In genomic region chr2:156066126-156066525, GRCm38 (mm10) we compare ENCODE assay signal across 8 mouse cellular contexts. TPM values are rescaled to one million over a fixed set of nuclear protein-coding genes. Genes with fewer than 3 reads are reported as not detected.
DNase-seq lines count a peak whose midpoint lies in the region; ATAC-seq and TF ChIP-seq lines count a peak whose summit lies in the region.

No protein-coding gene starts in this region.

- TF ChIP-seq CTCF in small intestine, adult 2 months (IDR thresholded peaks at IDR 0.05; ENCODE audit: extremely low read depth, insufficient read length, insufficient replicate concordance, low read depth, low read length), result no peak

- peak overlapping the region; percentile 94 for H3K4me2 ChIP-seq in lung, embryonic 15.5 days
- peak overlapping the region; percentile 88 for H3K4me2 ChIP-seq in forebrain, embryonic 12.5 days

- ATAC-seq in lung, embryonic 15.5 days (ENCODE audit: borderline replicate concordance, extremely low read depth, low FRiP score, low TSS enrichment), result no peak; the same call in 1 of the 2 replicates
- no peak; the same call in 1 of the 2 replicates for ATAC-seq in forebrain, embryonic 12.5 days (ENCODE audit: low FRiP score)

- TF ChIP-seq POLR2A in small intestine, adult 2 months (IDR thresholded peaks at IDR 0.05; ENCODE audit: low read depth, low read length), result no peak

- no peak for DNase-seq in lung, adult 18-20 months
- DNase-seq in kidney, postnatal 4 days, result peak; percentile 11 to 22
- DNase-seq in thymus, postnatal 4 days, result no peak
- no peak for DNase-seq in lung, postnatal 25 days (ENCODE audit: low spot score)
- no peak for DNase-seq in cerebellum, adult 11 months

- H3K4me3 ChIP-seq in lung, embryonic 15.5 days, result peak overlapping the region; percentile 68
- peak overlapping the region; percentile 68 for H3K4me3 ChIP-seq in forebrain, embryonic 12.5 days (replicated peaks)
- H3K4me3 ChIP-seq in small intestine, adult 2 months (ENCODE audit: low read depth, low read length), result peak overlapping the region; percentile 81

- 26% methylated on average over 10 of the region's 10 CpGs for WGBS in lung, embryonic 15.5 days
- 35% methylated on average over 10 of the region's 10 CpGs for WGBS in forebrain, embryonic 12.5 days
- 33% methylated on average over 10 of the region's 10 CpGs for WGBS in small intestine, adult 2 months

- H3K27me3 ChIP-seq in lung, embryonic 15.5 days, result no peaks in the 10 kb centered on the region
- no peaks in the 10 kb centered on the region for H3K27me3 ChIP-seq in forebrain, embryonic 12.5 days
- H3K27me3 ChIP-seq in small intestine, adult 2 months (ENCODE audit: control insufficient read depth, insufficient read depth, low read length), result no peaks in the 10 kb centered on the region; the same call in 1 of the 2 replicates

- H3K9me3 ChIP-seq in lung, embryonic 15.5 days, result no peaks in the 10 kb centered on the region
- no peaks in the 10 kb centered on the region for H3K9me3 ChIP-seq in forebrain, embryonic 12.5 days

- peak overlapping the region; percentile 80; the same call in 1 of the 2 replicates for H3K9ac ChIP-seq in lung, embryonic 15.5 days
- peak overlapping the region; percentile 76; the same call in 1 of the 2 replicates for H3K9ac ChIP-seq in forebrain, embryonic 12.5 days

- H3K27ac ChIP-seq in lung, embryonic 15.5 days, result 0 out of 2 replicates have a peak overlapping the region, but pooled peaks have one; percentile 84
- no peak overlapping the region for H3K27ac ChIP-seq in forebrain, embryonic 12.5 days
- H3K27ac ChIP-seq in small intestine, adult 2 months (ENCODE audit: insufficient read depth, low read depth, low read length), result no peak overlapping the region

- peaks cover 18% of the 10 kb centered on the region for H3K36me3 ChIP-seq in lung, embryonic 15.5 days
- peaks cover 36% of the 10 kb centered on the region for H3K36me3 ChIP-seq in forebrain, embryonic 12.5 days (replicated peaks)
- H3K36me3 ChIP-seq in small intestine, adult 2 months (ENCODE audit: control insufficient read depth, insufficient read depth, low read length), result peaks cover 1% of the 10 kb centered on the region; the same call in 1 of the 2 replicates

- peaks cover 6% of the 10 kb centered on the region for H3K4me1 ChIP-seq in lung, embryonic 15.5 days
- H3K4me1 ChIP-seq in forebrain, embryonic 12.5 days, result peaks cover 10% of the 10 kb centered on the region
- H3K4me1 ChIP-seq in small intestine, adult 2 months (ENCODE audit: control insufficient read depth, insufficient read depth, insufficient read length, low read length), result peaks cover 6% of the 10 kb centered on the region

RNA-seq across cellular contexts. Expression of gene Spag4, which starts 1.2 kb away (rescaled TPM):
- 3.6 and 3.7 TPM in 2 replicates for polyA plus RNA-seq in lung, embryonic 15.5 days (2015; fragmentation: Nextera tagmentation; extraction: Ambion mirVana)
- polyA plus RNA-seq in forebrain, embryonic 12.5 days (2016; fragmentation: Nextera tagmentation; extraction: Ambion mirVana), result 5.3 and 7.7 TPM in 2 replicates
- polyA plus RNA-seq in small intestine, adult 2 months (2012; rRNA removed), result 0.30 and 0.49 TPM in 2 replicates

RNA-seq across cellular contexts. Expression of gene Fer1l4, which starts 13.4 kb away (rescaled TPM):
- not detected in 2 replicates for polyA plus RNA-seq in lung, embryonic 15.5 days (2015; fragmentation: Nextera tagmentation; extraction: Ambion mirVana)
- not detected in 2 replicates for polyA plus RNA-seq in forebrain, embryonic 12.5 days (2016; fragmentation: Nextera tagmentation; extraction: Ambion mirVana)
- 0.14 and 11.5 TPM in 2 replicates for polyA plus RNA-seq in small intestine, adult 2 months (2012; rRNA removed)

RNA-seq across cellular contexts. Expression of gene Cpne1, which starts 45.6 kb away (rescaled TPM):
- polyA plus RNA-seq in lung, embryonic 15.5 days (2015; fragmentation: Nextera tagmentation; extraction: Ambion mirVana), result 75.2 and 76.2 TPM in 2 replicates
- polyA plus RNA-seq in forebrain, embryonic 12.5 days (2016; fragmentation: Nextera tagmentation; extraction: Ambion mirVana), result 56.4 and 56.6 TPM in 2 replicates
- 18.6 and 51.2 TPM in 2 replicates for polyA plus RNA-seq in small intestine, adult 2 months (2012; rRNA removed)

RNA-seq across cellular contexts. Expression of gene Rbm12, which starts 45.7 kb away (rescaled TPM):
- polyA plus RNA-seq in lung, embryonic 15.5 days (2015; fragmentation: Nextera tagmentation; extraction: Ambion mirVana), result 25.5 and 27.2 TPM in 2 replicates
- polyA plus RNA-seq in forebrain, embryonic 12.5 days (2016; fragmentation: Nextera tagmentation; extraction: Ambion mirVana), result 53.0 and 58.0 TPM in 2 replicates
- polyA plus RNA-seq in small intestine, adult 2 months (2012; rRNA removed), result 3.6 and 10.6 TPM in 2 replicates

RNA-seq across cellular contexts. Expression of gene Ergic3, which starts 58.3 kb away (rescaled TPM):
- 224 and 226 TPM in 2 replicates for polyA plus RNA-seq in lung, embryonic 15.5 days (2015; fragmentation: Nextera tagmentation; extraction: Ambion mirVana)
- polyA plus RNA-seq in forebrain, embryonic 12.5 days (2016; fragmentation: Nextera tagmentation; extraction: Ambion mirVana), result 196 and 199 TPM in 2 replicates
- 221 and 444 TPM in 2 replicates for polyA plus RNA-seq in small intestine, adult 2 months (2012; rRNA removed)

Comparison
In these comparisons a context has a peak if more than half of its experiments do, and no peak if none do; other contexts are left out.
1. DNase-seq: peak in kidney, postnatal 4 days (2 of 2); none in lung, adult 18-20 months (0 of 2), thymus, postnatal 4 days (single experiment), lung, postnatal 25 days (single experiment) and cerebellum, adult 11 months (single experiment).
2. Peak in every context shown above with its lines, with median percentiles within 50 percentile points of each other: H3K4me3 ChIP-seq.